Mouse (Mus musculus): Measurements from ENCODE around the gene Pigq. TPM values are rescaled to one million over a fixed set of nuclear protein-coding genes. Genes with fewer than 3 reads are reported as not detected.

The Pigq gene
- polyA plus RNA-seq, 1 experiment from 2014 or later = 75.8 TPM

DNA sequence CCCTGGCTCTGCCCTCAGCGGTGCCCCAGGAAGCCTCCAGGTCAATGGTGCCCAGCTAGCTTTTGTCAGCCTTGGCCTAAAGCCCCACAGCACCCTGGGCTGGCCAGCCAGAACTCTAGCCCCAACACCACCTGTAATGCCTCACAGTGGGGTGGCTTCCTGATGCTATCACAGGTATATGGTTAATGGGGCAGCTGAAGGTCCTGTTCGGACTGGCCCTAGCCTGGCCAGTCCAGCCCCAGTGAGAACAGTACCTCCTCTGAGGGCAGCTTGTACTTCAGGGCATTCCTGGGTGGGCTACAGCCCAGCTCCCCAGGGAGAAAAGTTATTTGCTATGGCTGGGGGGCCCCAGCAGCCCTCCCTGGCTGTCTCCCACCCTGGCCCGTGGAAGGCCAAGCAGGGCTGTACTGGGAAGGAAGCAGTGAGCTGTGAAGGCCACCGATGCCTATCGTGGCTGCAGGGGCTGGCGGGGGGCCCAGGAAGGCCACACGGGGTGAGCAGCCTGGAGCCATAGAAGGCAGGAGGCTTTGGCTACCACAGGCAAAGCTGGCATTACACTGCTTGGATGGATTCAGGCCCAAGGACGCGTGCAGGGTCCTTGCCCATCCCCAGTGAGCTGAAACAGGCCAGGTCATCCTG, 900 bp upstream of the Pigq start:
- Histone ChIP-seq H3K4me1 (peaks cover 11% of the 10 kb centered on the region), H3K4me3 (no peak overlapping the region), H3K27ac (no peak overlapping the region), H3K36me3 (replicated peaks) (no peaks in the 10 kb centered on the region), H3K27me3 (replicated peaks) (peaks cover 11% of the 10 kb centered on the region), H3K9ac (no peak overlapping the region), H3K4me2 (no peak overlapping the region), H3K9me3 (no peaks in the 10 kb centered on the region)
- WGBS = 57% methylated on average over 9 of the region's 9 CpGs
- no peak for ATAC-seq (replicated peaks)

DNA sequence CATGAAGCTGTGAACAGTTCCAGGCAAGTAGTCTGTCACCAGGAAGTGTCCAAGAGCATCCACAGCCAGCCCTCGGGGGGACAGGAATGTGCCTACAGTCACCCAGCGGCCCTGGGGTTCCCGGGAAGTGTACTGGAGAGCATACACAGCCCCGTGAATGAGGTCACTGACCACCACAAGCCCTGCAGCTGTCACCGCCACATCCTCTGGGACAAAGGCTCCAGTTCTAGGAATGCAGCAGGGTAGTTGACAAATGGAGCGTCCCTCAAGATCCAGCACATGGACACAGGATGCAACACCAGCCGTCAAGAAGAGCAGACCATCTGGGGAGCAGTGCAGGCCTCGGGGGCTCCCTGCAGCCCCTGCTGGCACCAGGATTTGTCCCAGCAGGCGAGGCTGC, 967 bp downstream of the Pigq start:
- no peak overlapping the region for H3K4me2 ChIP-seq
- H3K27ac ChIP-seq = no peak overlapping the region
- 76% methylated on average over 9 of the region's 9 CpGs for WGBS
- H3K36me3 ChIP-seq (replicated peaks) = no peaks in the 10 kb centered on the region
- H3K9ac ChIP-seq = no peak overlapping the region
- no peak for ATAC-seq (replicated peaks)
- no peaks in the 10 kb centered on the region for H3K27me3 ChIP-seq (replicated peaks)
- H3K4me3 ChIP-seq = no peak overlapping the region
- H3K4me1 ChIP-seq = peaks cover 14% of the 10 kb centered on the region
- H3K9me3 ChIP-seq = no peaks in the 10 kb centered on the region

- H3K27me3 ChIP-seq (replicated peaks) = no peaks in the 10 kb centered on the region
- WGBS = 88% methylated on average over 3 of the region's 3 CpGs
- H3K27ac ChIP-seq = no peak overlapping the region
- H3K4me3 ChIP-seq = no peak overlapping the region
- H3K4me2 ChIP-seq = no peak overlapping the region
- no peak overlapping the region for H3K9ac ChIP-seq
- no peak for ATAC-seq (replicated peaks)
- H3K4me1 ChIP-seq = peaks cover 14% of the 10 kb centered on the region
- no peaks in the 10 kb centered on the region for H3K9me3 ChIP-seq
- H3K36me3 ChIP-seq (replicated peaks) = no peaks in the 10 kb centered on the region
These were observed 1.5 kb downstream of the Pigq start for GRCm38 (mm10) chr17:25943221-25943620.

GRCm38 (mm10) chr17:25942597-25943151, 2.1 kb downstream of the Pigq start:
- Histone ChIP-seq H3K9me3 (no peaks in the 10 kb centered on the region), H3K4me1 (peaks cover 14% of the 10 kb centered on the region), H3K27ac (no peak overlapping the region), H3K9ac (no peak overlapping the region), H3K4me2 (no peak overlapping the region), H3K36me3 (replicated peaks) (no peaks in the 10 kb centered on the region), H3K4me3 (no peak overlapping the region), H3K27me3 (replicated peaks) (no peaks in the 10 kb centered on the region)
- no peak for ATAC-seq (replicated peaks)
- 82% methylated on average over 2 of the region's 2 CpGs for WGBS

GRCm38 (mm10) chr17:25941511-25942241, 3.1 kb downstream of the Pigq start:
- H3K4me3 ChIP-seq = peak overlapping the region; percentile 89
- H3K27ac ChIP-seq = peak overlapping the region; percentile 87
- ATAC-seq (replicated peaks) = peak; percentile 85
- H3K4me1 ChIP-seq = peaks cover 14% of the 10 kb centered on the region
- H3K9me3 ChIP-seq = no peaks in the 10 kb centered on the region
- 0 out of 2 replicates have a peak, but pooled peaks cover 4% of the 10 kb centered on the region for H3K36me3 ChIP-seq (replicated peaks)
- no peaks in the 10 kb centered on the region for H3K27me3 ChIP-seq (replicated peaks)
- 2% methylated on average over 54 of the region's 54 CpGs for WGBS
- peak overlapping the region; percentile 95 for H3K9ac ChIP-seq
- H3K4me2 ChIP-seq = peak overlapping the region; percentile 79

- no peaks in the 10 kb centered on the region for H3K27me3 ChIP-seq (replicated peaks)
- 85% methylated on average over 1 of the region's 1 CpGs for WGBS
- no peak overlapping the region for H3K4me3 ChIP-seq
- H3K4me2 ChIP-seq = no peak overlapping the region
- no peak overlapping the region for H3K27ac ChIP-seq
- no peak for ATAC-seq (replicated peaks)
- H3K36me3 ChIP-seq (replicated peaks) = peaks cover 22% of the 10 kb centered on the region; the same call in 1 of the 2 replicates
- H3K4me1 ChIP-seq = no peaks in the 10 kb centered on the region
- no peak overlapping the region for H3K9ac ChIP-seq
- no peaks in the 10 kb centered on the region for H3K9me3 ChIP-seq
These were observed 10.2 kb downstream of the Pigq start for GRCm38 (mm10) chr17:25934526-25934925.

DNA sequence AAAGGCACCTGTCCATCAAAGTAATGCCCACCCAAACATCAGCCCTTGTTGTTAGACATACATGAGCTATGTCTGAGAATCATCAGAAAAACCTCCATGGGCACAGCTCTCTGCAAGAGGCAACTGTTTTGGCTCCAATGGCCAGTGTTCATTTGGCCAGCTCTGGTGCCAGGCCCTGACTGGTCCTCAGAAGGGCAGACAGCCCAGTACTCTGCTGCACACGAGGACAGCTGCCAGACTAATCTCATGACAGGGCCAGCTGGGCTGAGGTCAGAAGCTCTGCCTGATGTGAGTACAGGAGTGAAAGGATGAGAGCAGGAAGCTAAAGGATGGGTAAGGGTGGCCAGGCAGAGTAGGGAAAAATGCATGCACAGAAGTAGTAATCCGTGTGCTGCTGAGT, 19.4 kb downstream of the Pigq start:
- H3K9ac ChIP-seq = no peak overlapping the region
- peaks cover 12% of the 10 kb centered on the region; the same call in 1 of the 2 replicates for H3K36me3 ChIP-seq (replicated peaks)
- no peak for ATAC-seq (replicated peaks)
- no peak overlapping the region for H3K27ac ChIP-seq
- H3K4me2 ChIP-seq = no peak overlapping the region
- no peak overlapping the region for H3K4me3 ChIP-seq
- no peaks in the 10 kb centered on the region for H3K27me3 ChIP-seq (replicated peaks)
- no peaks in the 10 kb centered on the region for H3K4me1 ChIP-seq
- H3K9me3 ChIP-seq = no peaks in the 10 kb centered on the region
- 80% methylated on average over 2 of the region's 2 CpGs for WGBS

- Histone ChIP-seq H3K27me3 (replicated peaks) (no peaks in the 10 kb centered on the region), H3K4me2 (no peak overlapping the region), H3K4me1 (peaks cover 19% of the 10 kb centered on the region), H3K27ac (no peak overlapping the region), H3K36me3 (replicated peaks) (0 out of 2 replicates have a peak, but pooled peaks cover 3% of the 10 kb centered on the region), H3K9me3 (no peaks in the 10 kb centered on the region), H3K9ac (no peak overlapping the region), H3K4me3 (no peak overlapping the region)
- WGBS = 85% methylated on average over 5 of the region's 5 CpGs
- no peak for ATAC-seq (replicated peaks)
These were observed 22.6 kb downstream of the Pigq start for GRCm38 (mm10) chr17:25922120-25922519.

- Histone ChIP-seq H3K9me3 (no peaks in the 10 kb centered on the region), H3K4me2 (peak overlapping the region; percentile 70), H3K4me1 (peaks cover 23% of the 10 kb centered on the region), H3K36me3 (replicated peaks) (no peaks in the 10 kb centered on the region), H3K4me3 (peak overlapping the region; percentile 97), H3K9ac (peak overlapping the region; percentile 84), H3K27me3 (replicated peaks) (no peaks in the 10 kb centered on the region), H3K27ac (peak overlapping the region; percentile 91)
- 1% methylated on average over 40 of the region's 40 CpGs for WGBS
- ATAC-seq (replicated peaks) = peak; percentile 98
These were observed 24.7 kb downstream of the Pigq start for GRCm38 (mm10) chr17:25919786-25920642.

DNA sequence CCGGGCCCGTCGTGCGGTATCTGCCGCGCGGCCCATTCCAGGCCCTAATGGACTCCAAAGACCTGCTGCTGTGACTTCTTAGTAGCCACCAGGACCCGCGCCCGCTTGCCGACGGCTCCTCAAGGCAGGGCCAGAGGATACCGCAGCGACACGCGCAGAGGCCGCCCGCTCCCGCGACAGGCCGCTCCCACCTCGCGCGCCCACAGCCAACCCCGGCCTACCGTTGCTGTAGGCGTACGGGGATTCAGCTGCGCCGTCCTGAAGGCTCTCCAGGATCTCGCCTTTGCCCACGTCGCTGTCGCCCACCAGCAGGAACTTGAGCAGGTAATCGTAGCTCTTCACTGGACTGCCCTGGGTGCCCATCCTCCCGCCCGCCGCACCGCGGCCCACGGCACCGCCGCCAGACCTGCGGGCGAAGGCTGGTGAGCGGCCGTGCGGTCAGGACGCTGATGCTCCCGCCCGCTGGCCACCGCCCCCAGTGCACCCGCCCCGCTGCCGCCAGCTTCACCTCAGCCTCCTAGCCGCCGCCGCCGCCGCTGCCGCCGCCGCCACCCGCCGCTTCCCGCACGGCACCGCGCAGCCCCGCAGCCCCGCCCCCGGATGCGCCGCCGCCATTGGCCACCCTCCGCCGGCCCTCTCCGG, 25.5 kb downstream of the Pigq start, which contains the start of gene Rab40c:
Rab40c (minus strand) TSS at position 584 of the 642 bp plus-strand sequence.
- under 1% methylated on average over 67 of the region's 78 CpGs for WGBS
- Histone ChIP-seq H3K27me3 (replicated peaks) (no peaks in the 10 kb centered on the region), H3K4me2 (peak within 1 kb of the TSS; percentile 81), H3K36me3 (replicated peaks) (no peaks in the 10 kb centered on the region), H3K27ac (peak within 1 kb of the TSS; percentile 91), H3K9ac (peak within 1 kb of the TSS; percentile 84), H3K4me1 (peaks cover 23% of the 10 kb centered on the region), H3K9me3 (no peaks in the 10 kb centered on the region), H3K4me3 (peak within 1 kb of the TSS; percentile 97)
- ATAC-seq (replicated peaks) = peak; percentile 20

- H3K9ac ChIP-seq = peak overlapping the region; percentile 84
- H3K9me3 ChIP-seq = no peaks in the 10 kb centered on the region
- H3K4me2 ChIP-seq = peak overlapping the region; percentile 81
- peak overlapping the region; percentile 97 for H3K4me3 ChIP-seq
- no peak for ATAC-seq (replicated peaks)
- peaks cover 23% of the 10 kb centered on the region for H3K4me1 ChIP-seq
- H3K27me3 ChIP-seq (replicated peaks) = no peaks in the 10 kb centered on the region
- WGBS = 86% methylated on average over 9 of the region's 9 CpGs
- no peaks in the 10 kb centered on the region for H3K36me3 ChIP-seq (replicated peaks)
- no peak overlapping the region for H3K27ac ChIP-seq
These were observed 26.5 kb downstream of the Pigq start for GRCm38 (mm10) chr17:25918037-25918750.
